In genomic region chr2:102449056-102449455, GRCm38 (mm10) we compare ENCODE assay signal across 9 mouse cellular contexts. TPM values are rescaled to one million over a fixed set of nuclear protein-coding genes. Genes with fewer than 3 reads are reported as not detected.
DNase-seq lines count a peak whose midpoint lies in the region; ATAC-seq and TF ChIP-seq lines count a peak whose summit lies in the region.
"Had no signal": no experiment of that assay in that cellular context is flagged by ENCODE, and none has a peak within 500 bp of the region (broad histone marks: within the 10 kb centered on the region; RNA-seq: fewer than 3 reads in every experiment).

No protein-coding gene starts in this region.

- no peak overlapping the region for H3K27ac ChIP-seq in intestine, embryonic 14.5 days (ENCODE audit: low read depth)
- H3K27ac ChIP-seq in intestine, postnatal 0 days (ENCODE audit: low read depth, low read length) = no peak overlapping the region
- H3K27ac ChIP-seq in forebrain, embryonic 12.5 days = no peak overlapping the region
- no peak overlapping the region for H3K27ac ChIP-seq in hindbrain, postnatal 0 days
- no peak overlapping the region for H3K27ac ChIP-seq in midbrain, postnatal 0 days (ENCODE audit: low read depth, low read length)

- H3K4me1 ChIP-seq in intestine, embryonic 14.5 days (replicated peaks; ENCODE audit: control insufficient read depth, insufficient read depth, low read length) = peaks cover 16% of the 10 kb centered on the region
- H3K4me1 ChIP-seq in intestine, postnatal 0 days (replicated peaks; ENCODE audit: control insufficient read depth, insufficient read depth, low read length) = peaks cover 4% of the 10 kb centered on the region; the same call in 1 of the 2 replicates
- H3K4me1 ChIP-seq in forebrain, embryonic 12.5 days = peaks cover 24% of the 10 kb centered on the region
- H3K4me1 ChIP-seq in hindbrain, postnatal 0 days (ENCODE audit: insufficient read depth, low read length) = no peaks in the 10 kb centered on the region; the same call in 1 of the 2 replicates
- H3K4me1 ChIP-seq in midbrain, postnatal 0 days (ENCODE audit: insufficient read depth, low read length) = no peaks in the 10 kb centered on the region; the same call in 1 of the 2 replicates

- H3K27me3 ChIP-seq in intestine, embryonic 14.5 days (replicated peaks; ENCODE audit: control insufficient read depth, insufficient read depth, low read length) = no peaks in the 10 kb centered on the region
- peaks cover 24% of the 10 kb centered on the region for H3K27me3 ChIP-seq in intestine, postnatal 0 days (replicated peaks; ENCODE audit: control insufficient read depth, insufficient read depth, low read length)
- H3K27me3 ChIP-seq in forebrain, embryonic 12.5 days = no peaks in the 10 kb centered on the region
- H3K27me3 ChIP-seq in hindbrain, postnatal 0 days (ENCODE audit: insufficient read depth, low read length) = no peaks in the 10 kb centered on the region
- H3K27me3 ChIP-seq in midbrain, postnatal 0 days (ENCODE audit: insufficient read depth, low read length) = no peaks in the 10 kb centered on the region

- no peaks in the 10 kb centered on the region for H3K36me3 ChIP-seq in intestine, embryonic 14.5 days (ENCODE audit: control insufficient read depth, insufficient read depth, low read length)
- no peaks in the 10 kb centered on the region for H3K36me3 ChIP-seq in intestine, postnatal 0 days (ENCODE audit: control insufficient read depth, insufficient read depth)
- peaks cover 10% of the 10 kb centered on the region; the same call in 1 of the 2 replicates for H3K36me3 ChIP-seq in forebrain, embryonic 12.5 days (replicated peaks)
- H3K36me3 ChIP-seq in hindbrain, postnatal 0 days (ENCODE audit: insufficient read depth, low read length) = no peaks in the 10 kb centered on the region
- H3K36me3 ChIP-seq in midbrain, postnatal 0 days (ENCODE audit: insufficient read depth, low read length) = no peaks in the 10 kb centered on the region

- ATAC-seq in intestine, embryonic 14.5 days (replicated peaks; ENCODE audit: low FRiP score, low TSS enrichment, low read depth) = no peak
- no peak for ATAC-seq in intestine, postnatal 0 days
- ATAC-seq in forebrain, embryonic 12.5 days (ENCODE audit: low FRiP score) = no peak
- no peak for ATAC-seq in hindbrain, postnatal 0 days
- ATAC-seq in midbrain, postnatal 0 days (ENCODE audit: low FRiP score) = no peak

- no peak for TF ChIP-seq CTCF in intestine, postnatal 0 days (IDR thresholded peaks at IDR 0.05; ENCODE audit: low read depth)
- TF ChIP-seq CTCF in hindbrain, postnatal 0 days (IDR thresholded peaks at IDR 0.05; ENCODE audit: low read depth) = no peak
- no peak for TF ChIP-seq CTCF in midbrain, postnatal 0 days (IDR thresholded peaks at IDR 0.05)

- WGBS in intestine, embryonic 14.5 days = 53% methylated on average over 1 of the region's 1 CpGs
- WGBS in intestine, postnatal 0 days = 70% methylated on average over 1 of the region's 1 CpGs
- 15% methylated on average over 1 of the region's 1 CpGs for whole genome bisulfite sequencing in forebrain, embryonic 12.5 days
- WGBS in hindbrain, postnatal 0 days = 16% methylated on average over 1 of the region's 1 CpGs
- 19% methylated on average over 1 of the region's 1 CpGs for WGBS in midbrain, postnatal 0 days

- H3K9me3 ChIP-seq in intestine, embryonic 14.5 days (ENCODE audit: control insufficient read depth, low read length) = no peaks in the 10 kb centered on the region
- no peaks in the 10 kb centered on the region for H3K9me3 ChIP-seq in intestine, postnatal 0 days (ENCODE audit: control insufficient read depth)
- no peaks in the 10 kb centered on the region for H3K9me3 ChIP-seq in forebrain, embryonic 12.5 days
- H3K9me3 ChIP-seq in hindbrain, postnatal 0 days (ENCODE audit: low read length) = no peaks in the 10 kb centered on the region
- H3K9me3 ChIP-seq in midbrain, postnatal 0 days (ENCODE audit: low read length) = no peaks in the 10 kb centered on the region

- H3K4me2 ChIP-seq in intestine, embryonic 14.5 days (ENCODE audit: low read length) = peak overlapping the region; percentile 99
- no peak overlapping the region for H3K4me2 ChIP-seq in intestine, postnatal 0 days (replicated peaks; ENCODE audit: low read depth)
- H3K4me2 ChIP-seq in forebrain, embryonic 12.5 days = peak overlapping the region; percentile 86
- H3K4me2 ChIP-seq in hindbrain, postnatal 0 days (ENCODE audit: low read depth, low read length) = peak overlapping the region; percentile 96
- H3K4me2 ChIP-seq in midbrain, postnatal 0 days (ENCODE audit: low read depth, low read length, poor library complexity, severe bottlenecking) = peak overlapping the region; percentile 95

- 0 out of 2 replicates have a peak overlapping the region, but pooled peaks have one; percentile 73 for H3K4me3 ChIP-seq in intestine, embryonic 14.5 days (ENCODE audit: low read depth, low read length)
- H3K4me3 ChIP-seq in intestine, postnatal 0 days (ENCODE audit: low read depth, low read length) = no peak overlapping the region
- H3K4me3 ChIP-seq in forebrain, embryonic 12.5 days (replicated peaks) = peak overlapping the region; percentile 88
- peak overlapping the region; percentile 83 for H3K4me3 ChIP-seq in hindbrain, postnatal 0 days (ENCODE audit: low read length)
- peak overlapping the region; percentile 85 for H3K4me3 ChIP-seq in midbrain, postnatal 0 days (ENCODE audit: low read depth, low read length)

- no peak for DNase-seq in intestine, embryonic 14.5 days (ENCODE audit: low spot score)
- DNase-seq in hindbrain, postnatal 0 days (ENCODE audit: low spot score) = no peak
- DNase-seq in midbrain, postnatal 0 days (ENCODE audit: low spot score) = no peak
- DNase-seq in cerebellum, postnatal 14 days = no peak
- no peak for DNase-seq in adrenal gland, postnatal 10 days
- DNase-seq in frontal cortex, postnatal 14 days (ENCODE audit: low spot score in 2 of 2) = no peak
- DNase-seq: cerebellum, adult 11 months had no signal

- no peak overlapping the region for H3K9ac ChIP-seq in intestine, embryonic 14.5 days (ENCODE audit: low read length)
- H3K9ac ChIP-seq in intestine, postnatal 0 days (ENCODE audit: low read depth, low read length) = no peak overlapping the region
- H3K9ac ChIP-seq in forebrain, embryonic 12.5 days = 0 out of 2 replicates have a peak overlapping the region, but pooled peaks have one; percentile 4
- no peak overlapping the region for H3K9ac ChIP-seq in hindbrain, postnatal 0 days (replicated peaks; ENCODE audit: low read length)
- H3K9ac ChIP-seq in midbrain, postnatal 0 days (replicated peaks; ENCODE audit: low read length, poor library complexity, severe bottlenecking) = no peak overlapping the region

RNA-seq across cellular contexts. Expression of gene Fjx1, which starts 3.2 kb away (rescaled TPM):
- 7.9 and 8.9 TPM in 2 replicates for polyA plus RNA-seq in intestine, embryonic 14.5 days (2014; fragmentation: Nextera tagmentation; extraction: Ambion mirVana)
- polyA plus RNA-seq in intestine, postnatal 0 days (2015; fragmentation: Nextera tagmentation; extraction: Ambion mirVana) = 3.8 TPM in 2 replicates
- 41.7 and 48.6 TPM in 2 replicates for polyA plus RNA-seq in forebrain, embryonic 12.5 days (2016; fragmentation: Nextera tagmentation; extraction: Ambion mirVana)
- 77.8 and 92.0 TPM in 2 replicates for total RNA-seq in hindbrain, postnatal 0 days (2014; rRNA removed)
- polyA plus RNA-seq in hindbrain, postnatal 0 days (2015; fragmentation: Nextera tagmentation; extraction: Ambion mirVana) = 27.2 and 30.1 TPM in 2 replicates
- 78.9 and 91.8 TPM in 2 replicates for total RNA-seq in midbrain, postnatal 0 days (2014; rRNA removed)
- 27.1 and 28.5 TPM in 2 replicates for polyA plus RNA-seq in midbrain, postnatal 0 days (2015; fragmentation: Nextera tagmentation; extraction: Ambion mirVana)
- total RNA-seq in adrenal gland, postnatal 10 days (2021) = 1 to 10 TPM; 1.9 to 2.0 TPM

RNA-seq across cellular contexts. Expression of gene Trim44, which starts 41.4 kb away (rescaled TPM):
- polyA plus RNA-seq in intestine, embryonic 14.5 days (2014; fragmentation: Nextera tagmentation; extraction: Ambion mirVana) = 30.8 and 33.5 TPM in 2 replicates
- polyA plus RNA-seq in intestine, postnatal 0 days (2015; fragmentation: Nextera tagmentation; extraction: Ambion mirVana) = 10.7 and 12.3 TPM in 2 replicates
- polyA plus RNA-seq in forebrain, embryonic 12.5 days (2016; fragmentation: Nextera tagmentation; extraction: Ambion mirVana) = 45.4 and 54.2 TPM in 2 replicates
- 78.2 and 87.6 TPM in 2 replicates for total RNA-seq in hindbrain, postnatal 0 days (2014; rRNA removed)
- polyA plus RNA-seq in hindbrain, postnatal 0 days (2015; fragmentation: Nextera tagmentation; extraction: Ambion mirVana) = 42.2 and 44.1 TPM in 2 replicates
- 114 and 132 TPM in 2 replicates for total RNA-seq in midbrain, postnatal 0 days (2014; rRNA removed)
- polyA plus RNA-seq in midbrain, postnatal 0 days (2015; fragmentation: Nextera tagmentation; extraction: Ambion mirVana) = 42.2 and 50.6 TPM in 2 replicates
- 10 to 100 TPM; 58.0 to 64.2 TPM for total RNA-seq in adrenal gland, postnatal 10 days (2021)
